Mouse (Mus musculus): ENCODE measurements at regions not wholly inside any gene's neighbourhood (a gene's known extent, or its start where the extent isn't known, plus 50 kb on each side); places are given as distances from the start of the nearest gene placed in this dataset.

DNA sequence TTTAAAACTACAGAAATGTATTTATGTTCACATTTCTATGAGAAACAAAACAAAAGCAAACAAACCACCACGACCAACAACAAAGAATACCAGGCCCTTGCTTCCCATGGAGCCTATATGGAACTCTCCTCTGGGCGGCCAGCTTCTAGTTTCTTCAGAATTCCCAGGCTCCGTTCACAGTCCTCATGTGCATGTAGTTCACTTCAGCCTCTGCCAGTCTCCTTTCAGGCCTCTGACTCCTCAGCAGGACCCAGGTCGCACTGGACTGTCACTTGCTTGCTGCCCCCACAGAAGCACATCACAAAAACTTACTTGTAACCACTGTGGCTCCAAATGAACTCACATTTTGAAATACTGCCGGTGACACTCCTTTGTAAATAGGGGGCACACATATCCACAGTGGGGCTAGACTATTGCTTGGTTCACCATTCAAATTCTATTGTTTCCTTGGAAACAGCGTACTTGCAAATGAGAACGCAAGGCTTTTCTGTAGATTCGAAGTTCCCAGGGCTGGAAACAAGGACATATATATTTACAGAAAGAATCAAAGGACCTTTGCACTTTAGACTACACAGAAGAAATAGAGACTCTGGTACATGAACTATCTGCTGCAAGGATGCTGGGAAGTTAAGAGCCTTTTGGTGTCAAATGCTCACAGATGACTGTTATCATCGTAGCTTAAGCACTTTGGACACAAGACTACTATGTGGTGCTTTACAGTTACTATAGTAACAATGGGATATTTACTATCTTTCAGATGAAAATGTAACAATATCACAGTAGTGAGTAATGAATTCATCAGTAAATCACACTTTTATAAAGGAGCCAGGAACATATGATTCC is 186.4 kb upstream of the Emcn start:
- no peak for TF ChIP-seq POLR2A (IDR thresholded peaks at IDR 0.05; ENCODE audit: control insufficient read depth, low read depth, low read length)
- no peak for TF ChIP-seq CTCF (IDR thresholded peaks at IDR 0.05; ENCODE audit: control insufficient read depth, insufficient read depth, insufficient replicate concordance, low read depth, low read length)

Measured in testis, adult 2 months (tissue).